Mouse (Mus musculus): Measurements from ENCODE around the gene Olfr1175-ps. TPM values are rescaled to one million over a fixed set of nuclear protein-coding genes. Genes with fewer than 3 reads are reported as not detected.

Olfr1175-ps gene
- total RNA-seq (2021) = not detected

DNA sequence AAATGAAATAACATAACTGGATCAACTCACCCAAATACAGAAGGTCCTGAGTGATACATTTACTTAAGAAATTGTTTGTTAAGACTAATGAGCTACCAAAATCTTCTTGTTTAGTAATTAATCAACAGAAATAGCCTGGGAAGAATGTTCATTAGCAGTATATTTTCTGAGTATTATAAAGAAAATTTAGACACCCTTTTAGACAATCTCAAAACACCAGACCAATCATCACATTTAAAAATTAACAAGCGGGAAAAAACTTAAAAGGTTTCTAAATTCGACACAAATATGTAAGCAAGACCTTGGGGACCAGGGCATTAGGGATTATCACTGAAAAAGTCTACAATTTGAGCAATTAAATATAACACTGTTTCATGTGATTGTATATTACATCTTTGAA, at the start of gene Olfr1175-ps:
Gene Olfr1175-ps, minus strand, starts transcription at position 101 of the 400 bp plus-strand sequence.
- DNase-seq (ENCODE audit: extremely low spot score in 1 of 2, low spot score in 2 of 2) = no peak
- intact Hi-C loops (cut with DNase I) = no loop called here

DNA sequence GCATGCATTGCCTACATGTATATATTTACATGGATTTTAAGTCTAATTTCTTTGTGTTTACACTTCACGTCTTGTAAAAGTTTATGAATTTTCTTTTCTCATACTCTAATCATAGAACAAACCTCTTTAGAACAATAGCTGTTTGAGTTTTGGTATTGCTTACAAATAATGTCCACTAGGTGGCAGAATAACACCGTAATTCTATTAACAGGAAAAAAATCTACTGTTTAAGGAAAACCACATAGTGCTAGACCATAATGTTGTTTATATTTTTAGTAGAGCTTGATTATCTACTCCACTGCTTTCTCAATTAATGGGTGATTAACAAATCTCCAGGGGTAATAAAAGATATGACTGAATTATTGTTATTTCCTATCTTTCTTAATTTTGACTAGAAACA, 29.3 kb upstream of the Olfr1175-ps start:
- intact Hi-C loops (cut with DNase I) = no loop called here
- DNase-seq (ENCODE audit: extremely low spot score in 1 of 2, low spot score in 2 of 2) = peak in 1 of 2 experiments; percentile 23

DNA sequence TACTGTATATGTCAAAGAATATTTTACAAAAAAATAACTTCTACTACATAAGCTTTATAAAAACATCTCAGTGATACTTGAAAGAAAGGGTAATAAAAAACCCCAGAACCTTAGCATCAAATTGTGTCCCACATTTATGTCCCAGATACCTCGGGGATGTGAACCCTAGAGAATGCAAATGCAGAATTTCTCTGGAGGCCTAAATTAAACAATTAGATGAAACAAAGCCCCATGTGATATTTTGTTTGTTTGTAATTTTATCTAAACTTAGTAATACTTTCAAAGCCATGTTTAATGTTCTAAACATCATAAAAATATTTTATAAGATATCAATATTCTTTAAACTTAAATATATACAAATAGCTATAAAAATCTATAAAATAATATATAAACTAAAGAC, 19.4 kb upstream of the Olfr1175-ps start, which contains the start of gene Olfr1177-ps:
Gene Olfr1177-ps, minus strand, starts transcription at position 101 of the 400 bp plus-strand sequence.
- intact Hi-C loops (cut with DNase I) = no loop called here

DNA sequence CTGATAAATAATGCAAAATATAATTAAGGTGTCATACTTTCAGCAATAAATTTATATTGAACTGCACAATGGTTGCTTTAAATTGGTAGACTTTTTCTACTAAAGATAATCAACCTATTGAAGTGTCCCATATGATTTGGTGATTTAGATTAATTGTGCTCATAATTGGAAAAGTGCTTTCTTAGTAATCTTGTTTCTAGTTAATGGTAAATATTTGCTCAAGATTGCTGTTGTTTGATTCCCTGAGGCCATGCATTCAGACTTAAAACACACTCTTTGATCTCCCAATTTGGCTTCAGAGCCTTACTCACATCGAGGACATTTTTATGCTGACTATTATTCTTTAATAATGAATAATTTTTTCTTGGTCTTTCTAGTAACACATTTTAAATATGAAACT, 9.4 kb upstream of the Olfr1175-ps start, which contains the start of gene Olfr1176:
Gene Olfr1176, plus strand, starts transcription at position 301 of the 400 bp plus-strand sequence.
- DNase-seq (ENCODE audit: extremely low spot score in 1 of 2, low spot score in 2 of 2) = no peak
- intact Hi-C loops (cut with DNase I) = no loop called here

More for the DNA sequence above, 19.4 kb upstream of the Olfr1175-ps start, which contains the start of gene Olfr1177-ps:
- DNase-seq (ENCODE audit: extremely low spot score in 1 of 2, low spot score in 2 of 2) = no peak

DNA sequence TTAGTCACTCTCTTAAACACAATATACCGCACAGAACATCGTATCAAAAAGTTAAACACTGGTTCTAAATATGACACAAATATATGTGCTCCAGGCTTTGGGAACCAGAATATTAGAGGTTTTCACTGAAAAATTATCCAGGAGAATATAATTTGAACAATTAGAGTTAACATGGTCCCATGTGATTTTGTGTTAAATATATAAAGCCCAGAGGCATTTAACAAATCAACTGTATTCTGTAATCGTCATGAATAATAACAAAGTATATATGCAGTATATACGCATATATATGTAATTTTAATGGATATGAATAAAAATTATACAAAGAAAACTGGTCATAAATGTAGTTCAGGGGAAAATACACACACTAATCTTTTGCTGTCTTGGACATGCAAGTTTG, 12.0 kb downstream of the Olfr1175-ps start, which contains the start of gene Olfr1174-ps:
Gene Olfr1174-ps, minus strand, starts transcription at position 101 of the 400 bp plus-strand sequence.
- no peak for DNase-seq (ENCODE audit: extremely low spot score in 1 of 2, low spot score in 2 of 2)
- intact Hi-C loops (cut with DNase I) = no loop called here

DNA sequence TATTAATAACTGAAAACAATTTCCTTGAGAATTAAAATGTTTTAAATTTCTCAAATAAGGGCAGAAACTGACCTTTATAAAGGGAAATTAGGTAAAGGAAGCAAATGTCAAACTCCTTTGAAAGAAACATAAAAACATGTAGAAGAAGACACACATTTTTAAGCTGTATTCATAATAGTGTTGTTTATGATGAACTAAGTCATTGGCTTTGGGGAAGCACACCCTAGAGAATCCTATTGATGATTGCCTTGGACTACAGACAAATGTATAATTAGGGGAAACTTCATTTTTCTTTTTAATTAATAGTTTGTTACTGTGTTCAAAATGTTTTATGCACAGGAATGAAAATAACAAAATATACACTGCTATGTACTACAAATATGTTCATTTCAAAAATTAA, 47.2 kb downstream of the Olfr1175-ps start, which contains the start of gene Olfr1173:
Gene Olfr1173, minus strand, starts transcription at position 101 of the 400 bp plus-strand sequence.
- DNase-seq (ENCODE audit: extremely low spot score in 1 of 2, low spot score in 2 of 2) = no peak
- intact Hi-C loops (cut with DNase I) = no loop called here

Other genes with a start within 250 kb of the Olfr1175-ps start
- not detected for gene Olfr1164, start 233.2 kb downstream of the Olfr1175-ps start, total RNA-seq (2021)
- not detected for gene Olfr1166, start 198.9 kb downstream of the Olfr1175-ps start, total RNA-seq (2021)
- not detected for gene Olfr1167, start 172.0 kb downstream of the Olfr1175-ps start, total RNA-seq (2021)
- not detected for gene Olfr1168, start 145.3 kb downstream of the Olfr1175-ps start, total RNA-seq (2021)
- not detected for gene Olfr1170, start 98.9 kb downstream of the Olfr1175-ps start, total RNA-seq (2021)
- gene Olfr1173, start 47.3 kb downstream of the Olfr1175-ps start, total RNA-seq (2021) = not detected
- gene Olfr1174-ps, start 12.1 kb downstream of the Olfr1175-ps start, total RNA-seq (2021) = not detected
- not detected for gene Olfr1176, start 9.5 kb upstream of the Olfr1175-ps start, total RNA-seq (2021)
- not detected for gene Olfr1177-ps, start 19.3 kb upstream of the Olfr1175-ps start, total RNA-seq (2021)
- not detected for gene Olfr1178, start 59.8 kb upstream of the Olfr1175-ps start, total RNA-seq (2021)
- gene Olfr1179, start 79.2 kb upstream of the Olfr1175-ps start, total RNA-seq (2021) = not detected
- not detected for gene Olfr1180, start 91.9 kb upstream of the Olfr1175-ps start, total RNA-seq (2021)
- gene Olfr1181, start 99.0 kb upstream of the Olfr1175-ps start, total RNA-seq (2021) = not detected
- not detected for gene Gm13757, start 121.9 kb upstream of the Olfr1175-ps start, total RNA-seq (2021)
- not detected for gene Olfr1183, start 127.7 kb upstream of the Olfr1175-ps start, total RNA-seq (2021)
- not detected for gene Olfr1184, start 156.4 kb upstream of the Olfr1175-ps start, total RNA-seq (2021)
- not detected for gene Olfr1185-ps1, start 166.1 kb upstream of the Olfr1175-ps start, total RNA-seq (2021)
- not detected for gene Olfr1186, start 191.3 kb upstream of the Olfr1175-ps start, total RNA-seq (2021)
- gene Olfr1188, start 229.7 kb upstream of the Olfr1175-ps start, total RNA-seq (2021) = not detected

Data from left cerebral cortex, postnatal 10 days (tissue).